Mouse (Mus musculus) thymus, postnatal 0 days (tissue): ENCODE measurements around the gene Bcat2. TPM values are rescaled to one million over a fixed set of nuclear protein-coding genes. Genes with fewer than 3 reads are reported as not detected.
A peak's percentile ranks its signal among the peaks of the same experiment; 100 is the strongest.
"Not testable (repeated sequence)": the region's sequence is repeated elsewhere in the genome, so short reads cannot be mapped to it uniquely, and the experiment has no call there.

Experiments used
- DNase-seq: peaks from one replicate; pipeline ENCODE4 v3.0.0-alpha.2; 2015; ENCODE audit warnings: low spot score
- polyA plus RNA-seq: library from polyadenylated mRNA; unstranded; fragments of >200 nt; fragmentation: Nextera tagmentation; extraction: Ambion mirVana; gene quantifications from 2 replicates; pipeline ENCODE4 v1.2.1, GENCODE M21; 2015

Bcat2 gene
- 86.5 and 87.3 TPM in 2 replicates for polyA plus RNA-seq

DNA sequence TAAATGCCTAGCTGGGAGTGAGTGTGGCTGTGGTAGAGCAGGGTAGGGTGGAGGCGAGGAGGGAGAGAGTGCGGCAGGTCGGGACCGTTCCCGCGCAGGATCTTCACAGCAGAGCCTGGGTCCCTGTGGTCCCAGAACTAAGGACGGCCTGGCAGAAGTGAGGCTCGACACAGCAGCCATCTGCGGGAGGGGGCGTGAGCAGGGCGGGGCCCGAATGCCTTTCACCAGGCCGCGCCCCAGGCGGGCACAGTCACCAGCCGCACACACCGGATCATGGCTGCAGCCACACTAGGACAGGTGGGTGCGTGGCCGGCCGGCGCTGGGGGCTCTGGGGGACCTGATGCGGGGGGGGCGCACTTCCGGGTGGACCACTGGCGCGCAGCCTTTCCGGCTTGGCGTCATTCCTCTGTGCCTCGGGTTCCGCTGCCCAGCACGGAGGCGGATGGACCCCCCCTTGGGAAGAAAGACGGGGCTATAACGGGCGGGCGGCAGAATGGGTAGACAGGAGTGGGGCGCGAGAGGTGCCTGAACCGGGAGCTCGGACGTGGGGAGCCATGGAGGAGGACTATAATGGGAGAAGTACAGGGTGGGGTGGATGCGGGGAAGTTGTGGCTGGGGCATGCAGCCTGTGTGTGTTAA is at the start of gene Bcat2:
Gene Bcat2 (plus strand): TSS at position 51 of the 639 bp plus-strand sequence.
- peak; percentile 77 for DNase-seq

DNA sequence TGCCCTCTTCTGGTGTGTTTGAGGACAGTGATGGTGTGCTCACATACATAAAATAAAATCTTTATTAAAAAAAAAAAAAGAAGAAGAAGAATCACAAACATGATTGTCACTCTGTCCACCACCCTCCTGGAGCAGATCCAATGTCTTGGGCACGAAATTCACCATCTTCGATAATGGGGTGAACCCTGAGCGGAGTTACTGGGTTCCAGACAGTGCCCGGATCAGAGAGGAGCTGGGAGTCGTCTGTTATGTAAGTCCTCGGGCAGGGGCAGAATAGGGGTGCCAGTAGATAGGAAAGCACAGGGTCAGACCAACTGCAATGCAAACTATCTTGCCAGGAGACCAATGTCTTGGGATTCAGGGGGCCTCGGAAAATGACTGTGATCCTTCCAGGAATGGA is 49.3 kb upstream of the Bcat2 start:
- no peak for DNase-seq

DNA sequence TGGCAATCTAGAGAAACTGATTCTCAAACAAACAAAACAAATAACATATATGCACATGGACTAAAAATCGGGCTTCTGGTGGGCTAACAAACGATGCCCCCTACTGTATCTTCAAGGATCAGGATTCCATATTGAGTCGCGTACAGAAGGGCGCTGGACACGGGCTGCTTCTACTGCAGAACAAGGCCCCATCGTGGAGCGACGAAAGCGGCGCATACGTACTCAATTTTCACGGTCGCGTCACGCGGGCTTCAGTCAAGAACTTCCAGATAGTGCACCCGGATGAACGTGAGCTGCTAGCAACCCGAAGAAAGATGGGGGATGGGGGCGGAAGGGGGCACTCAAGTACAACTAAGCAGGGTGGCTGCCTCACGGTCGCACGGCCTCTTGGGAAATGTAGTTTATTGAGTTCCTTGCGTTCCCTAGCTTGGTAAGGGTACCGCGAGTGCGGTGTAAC is 48.2 kb upstream of the Bcat2 start:
- DNase-seq = peak; percentile 94

DNA sequence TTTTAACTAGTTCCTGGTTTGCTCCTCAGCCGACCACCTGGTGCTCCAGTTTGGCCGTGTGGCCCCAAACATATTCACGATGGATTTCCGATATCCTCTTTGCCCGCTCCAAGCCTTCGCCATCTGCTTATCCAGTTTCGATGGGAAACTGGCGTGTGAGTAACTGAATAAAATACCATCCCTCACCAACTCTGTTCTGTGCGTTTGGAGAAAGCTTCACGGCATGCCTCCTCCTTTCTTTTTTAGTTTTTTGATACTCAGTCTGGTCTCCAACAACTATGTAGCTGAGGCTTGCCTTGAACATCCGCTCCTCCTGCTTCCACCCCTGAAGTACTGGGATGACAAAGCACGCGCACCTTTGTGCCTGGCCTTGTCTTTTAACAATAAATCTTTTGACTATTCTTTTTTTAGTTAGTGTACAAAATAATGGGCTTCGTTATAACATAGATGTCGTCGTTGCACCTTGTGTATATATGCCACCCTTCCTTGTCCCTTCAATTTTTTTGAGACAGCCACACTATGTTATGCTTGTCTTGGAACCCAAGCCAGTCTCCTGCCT is 47.7 kb upstream of the Bcat2 start:
- DNase-seq = no peak

DNA sequence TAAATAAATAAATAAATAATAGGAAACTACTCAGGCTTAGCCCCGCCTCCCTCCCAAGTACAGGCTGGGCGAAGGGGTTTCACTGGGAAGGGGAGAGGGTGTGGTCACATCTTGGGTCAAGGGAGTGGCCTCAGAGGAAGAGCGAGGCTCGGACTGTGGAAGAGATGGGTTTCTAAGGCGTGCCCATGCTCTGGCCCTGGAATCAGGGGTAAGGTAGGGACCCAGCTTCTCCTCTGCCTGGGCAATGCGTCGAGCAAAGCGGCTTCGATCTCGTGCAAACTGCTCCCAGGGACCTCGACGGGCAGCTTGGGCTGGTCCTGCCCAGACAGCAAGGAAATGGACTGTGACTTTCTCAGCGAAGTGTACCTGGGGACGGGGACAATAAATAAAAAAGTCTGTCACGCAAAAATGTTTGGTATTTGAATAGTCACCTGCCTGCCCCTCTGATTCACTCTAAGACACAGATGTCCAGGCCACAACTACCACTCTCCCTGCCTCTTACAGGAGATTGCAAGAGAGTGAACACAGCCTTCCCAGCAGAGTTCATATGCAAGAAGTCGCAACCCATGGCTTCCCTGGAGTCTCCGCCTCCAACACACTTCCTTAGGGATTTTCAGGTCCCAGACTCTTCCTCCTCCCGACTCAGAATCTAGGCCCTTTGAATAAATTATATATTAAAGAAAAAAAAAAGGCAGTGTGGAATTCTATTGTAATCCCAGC is 46.8 kb upstream of the Bcat2 start:
- no peak for DNase-seq

DNA sequence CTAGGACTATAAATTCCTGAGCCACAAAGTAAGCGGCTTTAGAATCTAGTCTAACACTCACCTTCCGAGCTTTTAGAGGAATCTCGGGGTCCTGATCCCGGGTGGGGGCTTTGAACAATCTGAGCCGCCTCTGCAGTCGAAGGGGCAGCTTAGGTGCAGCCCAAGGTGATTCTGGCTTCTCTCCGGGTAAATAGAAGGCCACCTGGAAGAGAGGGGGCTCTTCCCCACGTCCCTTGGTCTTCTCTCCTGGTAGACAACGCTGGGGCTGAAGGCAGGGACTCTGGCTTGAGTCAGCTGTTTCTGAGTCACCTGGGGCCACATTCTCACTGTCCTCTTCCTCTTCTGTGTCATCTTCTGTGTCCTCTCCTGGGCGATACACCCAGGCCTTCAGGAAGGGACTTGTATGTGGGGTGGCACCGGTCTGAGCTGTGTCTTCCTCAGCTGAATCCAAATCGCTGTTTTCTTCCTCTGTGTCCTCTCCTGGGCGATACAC is 46.2 kb upstream of the Bcat2 start:
- no peak for DNase-seq

DNA sequence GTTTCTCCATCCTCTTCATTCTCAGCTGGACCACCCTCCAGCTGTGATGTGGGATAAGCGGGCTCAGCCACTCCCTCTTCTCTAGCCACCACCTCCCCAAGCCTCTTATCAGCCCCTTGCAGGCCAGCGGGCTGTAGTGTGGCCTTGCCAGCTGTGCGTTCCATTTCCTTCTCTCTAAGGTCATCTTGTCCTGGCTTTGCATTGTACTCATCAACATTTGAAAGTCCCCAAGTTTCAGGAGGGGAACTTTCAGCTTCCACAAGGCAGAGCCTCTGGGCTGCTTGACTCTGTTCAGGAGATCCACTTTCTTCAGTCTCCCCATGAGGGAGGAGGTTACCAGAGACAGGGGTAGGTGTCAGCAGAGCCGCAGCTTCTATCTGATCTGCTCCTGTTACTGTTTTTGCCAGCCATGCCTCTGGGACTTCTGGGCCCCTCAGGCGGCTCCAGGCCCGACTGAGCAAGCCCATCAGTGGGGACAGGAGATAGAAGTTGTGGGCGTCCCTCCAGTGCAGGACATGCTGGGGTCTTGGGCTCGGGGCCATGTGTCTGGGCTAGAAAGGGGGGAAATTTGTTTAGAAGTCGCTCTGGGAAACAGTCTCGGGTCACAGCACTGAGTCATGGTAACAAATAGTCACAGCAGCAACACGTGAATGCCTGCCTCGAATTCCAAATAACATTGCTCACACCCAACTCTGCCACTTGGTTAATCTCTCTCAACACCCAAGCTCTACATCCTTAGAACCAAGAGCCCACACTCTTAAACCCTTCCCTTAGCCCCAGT is 44.9 kb upstream of the Bcat2 start:
- DNase-seq = no peak

DNA sequence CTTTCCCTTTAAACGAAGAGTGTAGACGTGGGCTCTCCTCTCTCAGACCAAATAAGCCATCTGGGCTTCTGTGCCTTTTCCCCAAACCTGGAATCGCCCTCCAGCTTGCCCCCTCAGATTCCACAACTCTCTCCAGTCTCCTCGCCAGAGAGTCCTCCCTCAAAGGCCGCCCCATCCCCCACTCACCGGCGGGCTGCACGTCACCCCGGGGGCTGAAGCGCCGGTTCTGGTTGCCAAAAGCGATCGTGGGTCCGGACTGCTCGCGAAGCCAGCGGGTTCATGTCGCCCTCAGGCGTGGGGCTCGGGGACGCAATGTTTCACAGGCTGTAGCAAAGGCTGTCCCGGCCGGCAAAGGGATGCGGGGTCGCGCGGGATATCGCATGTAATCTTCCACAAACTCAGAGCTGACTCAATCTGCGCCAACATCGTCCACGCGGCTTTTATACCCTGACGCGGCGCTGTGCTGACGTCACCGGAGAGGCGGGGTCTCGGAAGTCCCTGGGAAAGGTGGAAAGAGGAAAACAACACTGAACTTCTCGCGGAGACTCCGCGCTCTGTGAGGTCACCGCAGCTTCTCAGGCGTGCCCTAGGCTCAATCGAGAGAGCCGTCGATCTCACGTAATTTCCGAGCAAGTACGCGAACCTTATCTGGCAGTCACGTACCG is 44.0 kb upstream of the Bcat2 start, which contains the start of the genes Ppp1r15a and Plekha4:
Gene Ppp1r15a (minus strand): TSS at position 460 of the 665 bp plus-strand sequence.
Gene Plekha4 (plus strand): TSS at position 522 of the 665 bp plus-strand sequence.
- DNase-seq = peak; percentile 95

DNA sequence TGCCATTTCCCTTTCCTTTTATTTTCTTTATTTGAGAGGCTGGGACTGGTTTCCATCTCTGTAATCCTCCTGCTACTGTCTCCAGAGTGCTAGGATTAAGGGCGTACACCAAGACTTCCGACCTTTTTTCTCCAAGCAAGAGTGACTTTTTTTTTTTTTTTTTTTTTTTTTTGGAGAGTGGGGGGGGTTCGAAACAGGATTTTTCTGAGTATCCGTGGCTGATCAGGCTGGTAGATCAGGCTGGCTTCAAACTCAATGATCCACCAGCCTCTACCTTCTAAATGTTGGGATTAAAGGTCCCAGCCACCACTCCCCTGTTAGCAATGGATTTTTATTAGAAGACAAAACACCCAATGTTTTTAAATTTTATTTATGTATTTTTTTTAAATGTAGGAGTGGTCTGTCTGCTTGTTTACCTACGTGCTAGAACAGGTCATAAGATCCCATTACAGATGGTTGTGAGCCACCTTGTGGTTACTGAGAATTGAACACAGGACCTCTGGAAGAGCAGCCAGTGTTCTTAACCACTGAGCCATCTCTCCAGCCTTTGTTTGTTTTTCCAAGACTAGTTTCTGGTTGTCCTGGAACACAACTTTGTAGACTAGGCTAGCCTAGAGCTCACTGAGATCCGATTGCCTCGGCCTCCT is 43.4 kb upstream of the Bcat2 start:
- peak; percentile 48 for DNase-seq

DNA sequence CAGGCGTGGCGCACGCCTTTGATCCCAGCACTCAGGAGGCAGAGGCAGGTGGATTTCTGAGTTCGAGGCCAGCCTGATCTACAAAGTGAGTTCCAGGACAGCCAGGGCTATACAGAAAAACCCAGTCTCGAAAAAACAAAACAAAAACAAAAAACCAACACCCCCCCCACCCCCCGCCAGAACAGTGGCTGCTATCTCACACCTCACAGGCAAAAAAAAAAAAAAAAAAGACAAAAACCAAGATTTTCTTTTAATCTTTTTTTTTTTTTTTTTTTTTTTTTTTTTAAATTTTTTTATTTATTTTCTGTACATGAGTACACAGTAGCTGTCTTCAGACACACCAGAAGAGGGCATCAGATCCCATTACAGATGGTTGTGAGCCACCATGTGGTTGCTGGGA is 42.8 kb upstream of the Bcat2 start:
- not testable (repeated sequence) for DNase-seq

DNA sequence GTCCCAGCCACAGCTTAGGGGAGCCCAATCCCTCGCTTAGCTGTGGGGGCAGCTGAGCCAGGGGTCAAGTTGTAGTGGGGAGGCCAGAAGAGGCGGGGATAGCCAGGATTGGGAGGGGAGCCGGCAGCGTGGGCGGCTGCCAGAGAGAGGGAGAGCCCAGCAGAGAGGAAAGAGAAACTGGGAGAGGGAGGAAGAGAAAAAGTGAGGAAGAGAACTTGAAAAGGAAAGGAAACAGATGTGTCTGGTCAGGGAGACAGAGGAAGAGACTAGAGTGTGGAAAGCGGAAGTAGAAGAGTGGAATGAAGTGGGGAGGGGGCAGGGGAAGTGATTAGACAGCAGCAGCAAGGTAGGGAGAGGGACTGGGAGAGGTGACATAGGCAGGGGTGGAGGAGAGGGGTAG is 40.5 kb upstream of the Bcat2 start:
- no peak for DNase-seq

DNA sequence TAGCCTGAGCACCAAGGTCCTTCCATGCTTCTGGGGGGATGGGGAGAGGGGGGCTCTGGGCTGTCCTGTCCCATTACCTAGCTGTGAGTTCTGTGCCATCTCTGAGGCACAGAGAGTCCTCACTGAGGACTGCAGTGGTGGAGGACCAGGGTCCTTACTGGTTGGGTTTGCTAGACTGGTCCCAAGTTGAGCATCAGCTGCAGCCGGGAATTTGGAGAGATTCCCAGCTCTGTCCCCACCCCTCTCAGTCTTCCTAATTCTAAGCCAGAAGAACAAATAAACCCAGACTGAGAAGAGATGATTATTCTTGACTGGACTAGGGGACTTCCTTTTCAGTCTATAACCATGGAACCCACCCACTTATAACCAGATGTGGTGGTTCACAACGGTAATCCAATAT is 39.3 kb upstream of the Bcat2 start:
- no peak for DNase-seq

DNA sequence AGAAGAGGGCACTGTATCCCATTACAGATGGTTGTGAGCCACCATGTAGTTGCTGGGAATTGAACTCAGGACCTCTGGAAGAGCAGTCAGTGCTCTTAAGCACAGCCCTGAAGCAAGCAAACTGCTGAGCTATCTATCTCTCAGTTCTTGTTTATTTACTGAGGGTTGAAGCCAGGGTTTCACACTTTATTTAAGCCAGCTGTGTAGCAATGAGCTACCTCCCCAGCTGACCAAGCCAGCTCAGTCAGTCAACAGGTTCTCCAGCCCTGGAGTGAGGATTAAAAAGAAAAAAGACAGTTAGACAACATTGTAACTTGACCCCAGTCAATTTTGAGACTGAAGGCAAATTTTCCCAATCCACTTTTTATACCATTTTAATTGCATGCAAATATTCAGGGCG is 34.3 kb upstream of the Bcat2 start:
- DNase-seq = no peak

DNA sequence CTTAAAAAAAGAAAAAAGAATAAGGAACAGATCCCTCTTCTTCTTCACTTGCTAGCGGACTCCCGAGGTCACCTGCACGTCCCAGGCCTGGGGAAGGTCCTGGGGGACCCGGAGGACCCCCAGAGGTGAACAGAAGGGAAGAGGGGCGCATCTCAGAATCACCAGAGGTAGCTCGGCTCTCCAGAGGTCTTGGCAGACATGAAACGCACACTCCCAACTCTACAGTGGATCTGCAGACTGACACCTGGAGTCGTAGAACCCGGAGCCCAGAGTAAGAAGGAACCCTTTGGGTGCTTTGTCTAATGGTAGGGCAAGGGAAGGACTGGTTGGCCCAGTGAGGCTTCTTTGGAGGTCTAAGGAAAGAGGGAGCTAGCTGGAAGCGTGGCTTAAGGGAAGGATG is 32.4 kb upstream of the Bcat2 start:
- DNase-seq = no peak

DNA sequence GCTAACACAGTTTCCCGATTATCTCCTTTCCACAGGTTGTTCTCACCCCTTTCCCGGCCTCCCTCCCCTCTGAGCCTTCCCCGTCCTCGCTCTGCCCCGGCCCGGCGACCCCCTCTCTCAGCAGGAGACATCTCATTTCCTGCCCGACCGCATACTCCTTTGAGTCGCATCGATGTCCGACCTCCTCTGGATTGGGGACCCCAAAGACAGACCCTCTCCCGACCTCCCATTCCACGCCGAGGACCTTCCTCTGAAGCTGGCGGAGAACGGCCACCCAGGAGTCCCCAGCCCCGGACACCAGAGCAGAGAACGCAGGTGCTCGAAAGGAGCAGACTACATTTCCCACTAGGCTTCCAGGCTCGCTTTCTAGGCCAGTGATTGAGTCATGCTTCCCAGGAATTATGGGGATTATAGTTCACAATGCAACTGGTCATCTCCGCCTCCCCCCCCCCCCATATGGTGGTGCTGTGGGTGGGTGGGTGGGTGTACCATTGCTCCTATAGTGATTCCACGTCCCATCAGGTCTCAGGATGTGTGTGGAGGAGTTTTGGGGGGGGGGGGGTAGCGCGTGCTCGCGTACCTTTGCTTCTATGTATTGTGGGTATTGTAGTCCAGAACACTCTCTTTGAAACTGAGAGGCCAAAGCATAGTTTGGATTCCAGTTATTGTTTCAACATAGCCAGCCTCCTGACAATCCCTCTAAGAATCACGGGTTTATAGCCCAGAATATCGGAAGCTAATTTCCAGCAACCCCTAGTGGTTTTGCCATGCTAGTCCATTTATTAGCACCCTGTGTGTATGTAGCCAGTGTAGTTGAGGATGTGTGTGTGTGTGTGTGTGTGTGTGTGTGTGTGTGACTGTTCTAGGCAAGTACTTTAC is 31.6 kb upstream of the Bcat2 start:
- no peak for DNase-seq

DNA sequence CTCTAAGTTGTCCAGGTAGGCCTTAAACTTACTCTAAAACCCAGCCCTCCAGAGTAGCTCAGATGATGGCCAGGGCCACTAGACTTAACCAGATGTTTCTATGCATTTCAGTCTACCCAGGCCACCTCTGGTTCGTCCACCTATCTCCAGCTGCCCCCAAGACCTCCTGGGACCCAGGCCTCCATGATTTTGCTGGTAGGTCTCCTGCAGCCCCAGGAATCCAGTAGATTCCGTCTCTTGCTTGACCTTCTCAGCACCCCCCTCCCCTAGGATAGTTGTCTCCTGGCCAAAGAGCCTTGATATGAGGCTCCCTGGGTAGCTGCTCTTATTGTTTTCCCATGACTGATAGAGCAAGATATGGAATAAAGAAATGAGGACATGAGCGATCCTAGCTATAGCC is 30.9 kb upstream of the Bcat2 start:
- no peak for DNase-seq

DNA sequence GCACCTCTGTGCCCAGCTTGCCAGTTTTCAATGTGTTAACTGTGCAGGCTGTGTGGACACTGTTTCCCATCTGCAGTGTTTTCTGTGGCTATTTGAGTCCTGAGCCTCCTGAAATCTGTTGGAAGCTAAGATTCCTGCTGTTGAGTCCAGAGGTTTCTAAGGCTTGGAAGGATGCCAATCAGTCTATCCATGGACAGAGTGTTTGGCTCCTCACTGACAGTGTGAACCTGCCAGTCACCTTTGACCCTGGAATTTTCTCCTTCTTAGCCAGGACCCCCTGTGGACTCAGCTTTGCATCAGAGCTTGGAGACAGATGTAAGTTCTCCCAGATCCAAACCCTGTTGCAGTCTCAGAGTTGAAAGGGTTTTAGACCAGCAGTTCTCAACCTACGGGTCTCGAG is 29.7 kb upstream of the Bcat2 start:
- DNase-seq = no peak

DNA sequence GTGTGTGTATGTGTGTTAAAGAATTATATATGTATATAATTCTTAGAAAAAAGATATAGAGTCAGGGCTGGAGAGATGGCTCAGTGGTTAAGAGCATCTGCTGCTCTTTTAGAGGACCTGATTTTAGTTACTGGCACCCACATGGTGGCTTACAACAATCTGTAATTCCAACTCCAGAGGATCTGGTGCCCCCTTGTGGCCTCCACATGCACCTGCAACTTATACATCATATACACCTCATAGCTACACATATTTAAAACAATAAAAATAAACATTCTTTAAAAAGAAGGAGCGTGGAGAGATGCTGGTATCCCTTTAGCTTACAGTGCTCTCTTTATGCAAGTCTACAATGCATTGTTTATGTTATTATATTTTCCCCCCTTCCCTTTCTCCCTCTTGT is 25.4 kb upstream of the Bcat2 start:
- no peak for DNase-seq

DNA sequence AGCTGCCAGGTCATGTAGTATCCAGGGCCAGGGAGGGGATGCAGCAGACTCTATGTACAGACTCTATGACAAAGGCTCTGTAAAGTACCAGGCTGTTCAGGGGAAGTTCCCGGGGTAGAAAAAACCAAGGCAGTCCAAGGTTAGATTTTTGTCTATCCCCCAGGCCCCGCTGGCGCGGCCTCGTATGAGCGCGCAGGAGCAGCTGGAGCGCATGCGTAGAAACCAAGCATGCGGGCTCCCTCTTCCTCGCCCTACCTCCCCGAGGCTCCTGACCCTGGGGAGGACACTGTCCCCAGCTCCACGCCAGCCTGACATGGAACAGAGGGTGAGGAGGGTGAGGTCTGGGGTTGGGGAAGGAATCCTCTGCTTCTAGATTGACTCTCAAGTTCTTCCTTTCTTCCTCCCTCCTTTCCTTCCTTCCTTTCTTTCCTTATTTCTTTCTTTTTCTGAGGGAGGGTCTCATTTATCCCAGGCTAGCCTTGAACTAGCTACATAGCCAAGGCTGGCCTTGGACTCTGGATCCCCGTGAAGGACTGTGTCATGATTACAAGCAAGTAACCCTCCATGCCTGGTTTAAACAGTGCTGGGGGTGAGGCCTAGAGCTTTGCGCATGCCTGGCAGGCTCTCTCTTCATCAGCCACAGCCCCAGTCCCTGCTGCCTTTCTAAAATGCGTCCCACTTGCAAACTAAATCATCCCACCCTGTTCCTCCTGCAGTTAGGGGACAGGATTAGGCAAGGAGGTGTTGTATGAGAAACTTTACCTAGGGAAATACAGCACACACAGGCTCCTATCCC is 20.1 kb upstream of the Bcat2 start:
- DNase-seq = no peak
